Mouse (Mus musculus): Measurements from ENCODE around the gene Tmem104.

The Tmem104 gene

DNA sequence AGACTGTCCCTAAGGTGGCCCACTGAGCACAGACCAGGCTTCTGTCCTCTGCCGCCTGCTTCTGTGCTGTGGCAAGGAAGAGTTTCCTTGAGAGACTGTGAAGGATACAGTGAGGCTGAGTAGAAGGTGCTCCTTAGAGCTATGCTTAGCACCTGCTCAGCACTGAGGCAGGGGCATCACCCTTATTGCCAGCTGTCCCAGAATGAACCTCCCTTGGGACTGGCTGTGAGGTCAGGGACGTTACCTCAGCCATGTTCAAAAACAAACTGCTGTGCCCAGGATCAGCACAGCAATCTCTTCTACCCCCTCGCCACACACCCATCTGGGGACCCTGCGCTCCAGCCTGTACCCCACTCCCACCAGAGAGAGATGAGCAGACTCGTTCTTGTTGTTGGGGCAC is 45.6 kb downstream of the Tmem104 start:
- no peak for DNase-seq

DNA sequence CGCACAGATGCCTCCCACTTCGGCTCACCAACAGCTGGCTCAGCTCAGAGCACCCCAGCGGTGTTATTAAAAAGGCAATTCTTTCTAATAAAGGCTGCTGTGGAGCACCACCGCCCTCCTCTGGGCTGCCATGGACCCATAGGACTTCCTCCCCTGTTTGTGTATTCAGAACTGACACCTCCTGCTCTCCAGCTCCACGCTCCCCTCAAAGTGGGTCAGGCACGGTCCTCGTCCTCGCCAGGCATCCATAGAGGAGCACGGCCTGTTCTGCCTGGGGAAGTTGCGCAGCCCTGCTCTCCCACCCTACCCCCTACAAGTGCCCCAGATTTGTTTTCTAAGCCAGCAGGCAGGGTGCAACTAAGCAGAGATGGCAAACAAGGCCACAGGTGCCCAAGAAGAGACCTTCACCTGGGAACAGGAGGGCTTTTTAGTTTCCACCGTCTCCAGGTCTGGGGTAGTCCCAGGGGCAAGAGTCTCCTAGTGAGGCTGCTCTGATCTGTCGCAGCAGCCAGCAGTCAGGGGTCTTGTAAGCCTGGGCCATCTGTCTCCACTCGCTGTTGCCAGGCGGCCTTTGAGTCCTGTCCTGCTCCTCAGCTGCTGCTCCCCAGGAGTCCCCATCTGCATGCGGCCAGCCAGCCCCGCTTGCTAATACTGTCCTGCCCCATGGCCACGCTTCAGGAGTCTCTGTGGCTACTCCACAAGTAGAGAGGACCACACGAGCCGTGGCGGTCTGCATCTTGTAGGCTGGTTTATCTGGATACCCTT is 46.4 kb downstream of the Tmem104 start:
- DNase-seq: no peak

DNA sequence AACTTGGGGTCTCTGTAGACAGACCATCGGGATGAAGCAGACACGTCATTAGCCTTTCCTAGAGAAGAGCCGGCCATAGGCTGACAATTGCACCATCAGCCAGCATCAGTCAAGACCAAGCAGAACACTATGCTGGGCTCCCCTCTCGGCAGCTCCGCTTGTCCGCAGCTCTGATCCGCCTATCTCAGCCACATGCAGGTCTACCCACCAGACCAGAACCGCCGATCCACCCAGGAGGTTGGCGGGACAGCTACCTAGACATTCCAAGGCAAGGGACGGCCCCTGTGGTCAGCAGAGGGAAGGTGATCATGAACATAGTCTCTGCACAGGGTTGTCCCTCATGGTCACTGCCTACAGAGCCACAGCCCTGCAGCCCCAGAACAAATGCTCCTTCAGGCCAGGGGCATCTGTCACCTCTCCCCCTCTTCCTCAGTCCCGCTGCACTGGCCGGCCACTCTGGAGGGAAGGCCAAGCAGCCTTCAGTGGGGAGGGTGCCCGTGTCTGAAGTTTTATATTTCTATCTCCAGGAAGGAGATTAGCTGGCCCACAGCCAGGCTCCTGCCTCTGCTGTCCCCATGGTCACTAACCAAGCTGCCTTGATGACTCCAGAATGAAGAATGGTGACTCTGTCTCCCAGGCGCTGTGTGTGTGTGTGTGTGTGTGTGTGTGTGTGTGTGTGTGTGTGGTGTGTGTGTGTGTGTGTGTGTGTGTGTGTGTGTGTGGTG is 47.2 kb downstream of the Tmem104 start:
- DNase-seq: no peak

DNA sequence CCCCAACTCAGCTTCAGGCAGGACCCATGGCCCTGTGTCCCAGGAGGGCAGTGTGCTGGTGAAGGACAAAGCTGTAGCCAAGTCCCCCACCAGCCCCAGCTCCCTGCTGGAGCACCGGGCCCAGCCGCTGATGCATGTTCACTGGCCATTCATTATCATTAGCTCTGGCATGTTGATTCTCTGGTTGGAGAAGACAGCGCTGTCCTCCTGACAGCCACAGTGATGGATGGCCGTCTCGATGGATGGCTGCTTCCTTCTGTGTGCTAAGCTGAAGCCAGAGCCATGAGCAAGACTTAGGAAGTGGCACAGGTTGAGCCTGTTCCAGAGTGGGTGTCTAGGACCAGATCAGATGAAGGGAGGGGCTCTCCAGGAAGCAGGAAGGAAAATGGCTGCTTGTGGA is 49.3 kb downstream of the Tmem104 start:
- no peak for DNase-seq

DNA sequence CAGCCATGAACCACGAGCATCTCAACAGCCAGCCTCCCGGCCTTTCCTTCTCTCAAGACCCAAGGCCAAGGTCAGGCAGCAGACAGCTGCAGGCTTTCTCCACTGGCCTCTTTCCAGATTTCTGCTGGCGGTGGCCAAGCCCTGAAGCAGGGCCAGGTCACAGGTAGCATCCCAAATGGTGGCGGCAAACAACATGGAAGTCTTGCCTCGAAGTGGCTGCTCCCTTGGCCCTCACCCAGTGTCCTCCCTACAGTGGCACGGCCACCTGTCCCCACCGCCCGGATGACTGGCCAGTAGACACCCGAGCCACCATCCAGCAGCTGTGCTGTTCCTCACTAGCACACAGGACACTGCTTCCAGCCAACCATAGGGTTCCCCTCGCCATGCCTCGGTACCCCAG is 54.1 kb downstream of the Tmem104 start:
- no peak for DNase-seq

DNA sequence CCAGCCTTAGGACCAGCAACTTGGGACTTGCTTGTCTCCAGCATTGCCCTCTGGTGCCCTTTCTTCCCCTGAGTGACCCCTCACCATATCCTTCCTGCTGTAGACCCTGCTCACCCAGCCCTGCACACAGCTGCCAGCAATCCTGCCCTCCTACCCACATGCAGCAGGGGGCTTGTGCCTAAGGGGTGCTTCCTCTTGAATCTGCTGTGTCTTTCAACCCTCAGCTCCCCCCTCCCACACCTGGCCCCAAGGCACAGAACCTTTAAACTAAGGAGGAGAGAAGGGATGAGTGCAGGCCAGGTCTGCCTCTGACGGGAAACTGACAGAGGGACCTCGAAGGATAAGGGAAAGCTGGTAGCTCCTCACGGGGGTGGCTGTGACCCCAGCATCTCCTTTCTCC is 55.5 kb downstream of the Tmem104 start:
- no peak for DNase-seq

DNA sequence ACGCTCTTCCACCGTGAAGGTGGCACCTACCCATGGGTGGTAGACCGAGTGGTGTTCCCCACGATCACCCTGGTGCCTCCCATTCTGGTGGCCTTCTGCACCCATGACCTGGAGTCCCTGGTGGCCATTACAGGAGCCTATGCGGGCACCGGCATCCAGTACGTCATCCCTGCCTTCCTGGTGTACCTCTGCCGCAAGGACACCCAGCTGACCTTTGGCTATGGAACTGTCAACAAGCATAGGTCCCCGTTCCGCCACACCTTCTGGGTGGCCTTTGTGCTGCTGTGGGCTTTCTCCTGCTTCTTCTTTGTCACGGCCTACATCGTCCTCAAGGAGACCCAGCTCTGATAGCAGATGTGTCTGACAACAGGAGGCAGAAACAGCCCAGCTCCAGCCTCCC is 56.5 kb downstream of the Tmem104 start:
- DNase-seq: no peak

DNA sequence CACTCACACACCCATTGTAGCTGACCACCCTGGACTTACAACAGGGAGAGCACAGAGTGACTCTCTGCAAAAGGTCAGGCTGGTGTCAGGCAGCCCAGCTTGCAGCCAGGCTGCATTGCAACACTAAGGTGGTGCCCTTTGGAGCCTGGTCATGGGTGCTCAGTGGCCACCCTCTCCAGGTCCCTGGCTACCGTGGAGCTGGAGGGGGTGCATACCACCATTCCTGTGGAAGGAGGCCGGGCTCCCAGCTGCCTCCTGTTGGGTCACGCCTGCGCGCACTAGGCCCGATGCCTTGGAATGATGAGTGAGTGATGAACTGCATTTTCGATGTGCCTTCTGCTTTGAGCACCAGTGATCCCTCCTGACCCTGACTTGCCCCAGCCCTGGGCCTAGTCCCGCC is 57.6 kb downstream of the Tmem104 start:
- no peak for DNase-seq

DNA sequence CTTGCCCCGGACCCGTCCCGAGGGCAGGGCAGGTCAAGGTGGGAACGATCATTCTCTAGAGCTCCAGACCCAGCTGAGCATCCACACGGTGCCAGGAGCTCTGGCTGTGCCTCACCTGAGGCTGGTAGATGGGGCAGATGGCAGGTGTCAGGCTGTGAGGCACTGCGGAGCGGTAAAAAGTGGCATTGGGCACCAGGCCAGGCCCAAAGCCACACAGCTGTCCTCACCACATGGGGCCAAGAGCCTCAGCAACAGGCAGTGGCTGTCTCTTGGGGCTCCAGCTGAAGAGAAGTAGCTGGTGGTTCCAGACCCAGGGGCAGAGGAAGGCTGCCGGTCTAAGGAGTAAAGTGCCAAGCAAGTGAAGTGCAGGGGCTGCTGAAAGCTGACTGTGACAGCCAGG is 59.1 kb downstream of the Tmem104 start:
- DNase-seq: no peak

DNA sequence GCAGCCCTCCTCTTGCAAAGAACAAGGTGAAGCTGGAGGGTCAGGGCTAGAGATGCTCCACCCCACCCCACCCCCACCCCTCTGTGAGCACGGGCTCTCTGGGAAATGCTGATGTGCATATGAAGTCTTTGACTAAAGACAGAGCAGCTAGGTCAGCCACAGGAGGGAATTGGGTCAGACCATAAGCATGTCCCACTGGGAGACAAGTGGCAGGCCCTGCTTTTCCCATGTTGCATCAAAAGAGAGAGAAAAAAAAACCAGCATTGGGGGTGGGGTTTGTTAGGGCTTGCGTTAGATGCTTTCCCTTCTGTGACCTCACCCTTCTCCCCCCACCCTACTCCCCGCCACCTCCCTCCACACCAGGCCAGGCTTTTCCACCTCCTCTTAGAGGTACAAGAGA is 60.0 kb downstream of the Tmem104 start:
- no peak for DNase-seq

DNA sequence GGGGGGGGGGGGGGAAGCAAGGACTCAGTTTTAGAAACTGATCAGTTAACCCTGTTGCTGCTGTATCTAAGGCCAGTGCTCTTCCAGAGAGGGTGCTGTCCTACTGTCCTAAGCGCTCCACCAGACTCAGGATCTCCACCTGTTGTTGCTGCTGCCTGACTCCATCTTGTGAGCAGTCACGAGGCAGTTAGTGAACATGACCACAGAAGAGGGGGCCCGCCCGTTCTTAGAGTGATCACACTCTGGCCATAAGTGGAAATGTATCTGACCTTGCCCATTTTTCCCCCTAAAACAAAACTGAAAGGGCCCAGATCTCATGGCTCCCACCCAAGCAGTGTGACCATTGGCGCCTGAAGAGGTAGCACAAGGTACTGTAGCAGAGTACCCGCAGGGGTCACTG is 60.7 kb downstream of the Tmem104 start:
- DNase-seq: no peak

DNA sequence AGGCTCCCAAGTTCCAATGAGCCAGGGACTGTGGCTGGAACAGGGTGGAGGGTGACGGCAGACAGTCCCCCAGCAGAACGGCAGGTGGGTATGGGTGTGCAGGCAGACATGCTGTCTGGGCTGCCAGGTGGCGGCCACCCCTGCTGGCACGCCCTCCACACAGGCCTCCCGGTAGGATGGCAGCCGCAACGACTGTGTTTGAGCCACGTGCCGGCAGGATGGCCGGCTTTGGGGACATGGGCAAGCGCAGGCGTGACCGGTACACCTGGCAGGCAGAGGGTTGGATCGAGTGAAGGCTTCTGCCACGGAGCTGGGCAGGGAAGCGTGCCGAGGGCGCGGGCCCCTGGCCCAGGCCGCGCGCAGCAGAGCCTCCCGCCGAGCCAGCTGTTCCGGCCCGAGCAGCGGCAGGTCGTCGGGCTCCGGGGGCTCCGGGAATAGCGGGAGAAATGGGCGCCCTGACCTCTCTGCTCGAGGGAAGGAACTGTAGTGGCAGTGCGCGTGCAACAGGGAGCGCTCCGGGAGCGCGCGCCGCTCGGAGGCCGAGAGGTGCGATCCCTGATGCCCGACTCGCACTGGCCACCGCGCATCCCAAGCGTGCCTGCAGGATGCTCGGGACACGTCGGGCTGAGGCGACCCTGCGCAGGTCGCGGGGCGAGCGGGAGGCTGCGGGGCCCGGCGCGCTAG is 62.6 kb downstream of the Tmem104 start:
- DNase-seq: no peak

DNA sequence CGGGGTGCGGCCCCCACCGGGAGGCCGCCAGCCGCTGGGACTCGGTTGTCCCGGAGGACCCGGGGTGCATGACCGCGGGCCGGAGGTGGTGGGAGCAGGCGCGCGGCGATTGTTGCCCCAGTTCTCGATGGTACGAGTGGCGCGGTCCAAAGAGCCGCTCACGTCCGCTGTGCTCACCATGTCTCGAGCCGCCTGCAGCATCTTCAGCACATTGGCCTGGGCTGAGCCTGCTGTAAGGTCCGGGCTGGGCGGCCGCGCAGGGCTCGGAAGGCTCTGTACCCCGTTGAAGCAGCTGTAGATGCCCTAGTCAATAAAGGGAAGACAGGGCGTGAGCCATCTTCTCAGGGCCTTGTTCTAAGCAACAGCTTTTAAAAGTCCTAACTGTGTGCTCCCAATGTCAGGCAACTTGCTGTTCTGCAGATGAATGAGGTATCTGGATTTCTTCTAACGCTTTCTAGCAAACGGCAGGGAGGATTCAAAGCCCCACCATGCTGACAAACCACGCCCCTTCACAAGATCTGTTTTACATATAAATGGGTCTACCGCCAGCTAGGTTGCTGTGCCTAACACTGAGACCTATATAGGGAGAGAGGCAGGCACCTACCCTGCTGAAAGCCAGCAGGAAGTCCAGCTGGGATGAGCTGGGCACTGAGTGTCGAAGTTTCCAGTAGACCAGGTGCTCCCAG is 63.3 kb downstream of the Tmem104 start:
- no peak for DNase-seq

DNA sequence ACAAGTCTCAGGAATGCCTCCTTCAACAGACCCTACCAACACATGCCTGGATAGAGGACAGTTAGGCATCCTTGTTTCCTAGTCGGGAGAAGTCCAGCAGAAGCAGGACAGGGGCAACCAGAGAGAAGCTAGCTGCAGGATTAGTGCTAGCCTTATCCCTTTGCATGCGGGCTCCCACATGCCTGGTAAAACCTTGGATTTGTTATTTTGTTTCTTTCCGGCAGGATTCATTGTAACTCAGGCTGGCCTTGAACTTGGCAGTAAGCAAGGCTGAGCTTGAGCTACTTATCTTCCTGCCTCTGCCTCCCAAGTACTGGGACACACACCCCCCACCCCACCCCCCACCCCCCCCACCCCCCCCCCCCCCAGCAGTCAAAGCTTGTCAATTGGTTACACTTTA is 64.0 kb downstream of the Tmem104 start:
- DNase-seq: no peak

DNA sequence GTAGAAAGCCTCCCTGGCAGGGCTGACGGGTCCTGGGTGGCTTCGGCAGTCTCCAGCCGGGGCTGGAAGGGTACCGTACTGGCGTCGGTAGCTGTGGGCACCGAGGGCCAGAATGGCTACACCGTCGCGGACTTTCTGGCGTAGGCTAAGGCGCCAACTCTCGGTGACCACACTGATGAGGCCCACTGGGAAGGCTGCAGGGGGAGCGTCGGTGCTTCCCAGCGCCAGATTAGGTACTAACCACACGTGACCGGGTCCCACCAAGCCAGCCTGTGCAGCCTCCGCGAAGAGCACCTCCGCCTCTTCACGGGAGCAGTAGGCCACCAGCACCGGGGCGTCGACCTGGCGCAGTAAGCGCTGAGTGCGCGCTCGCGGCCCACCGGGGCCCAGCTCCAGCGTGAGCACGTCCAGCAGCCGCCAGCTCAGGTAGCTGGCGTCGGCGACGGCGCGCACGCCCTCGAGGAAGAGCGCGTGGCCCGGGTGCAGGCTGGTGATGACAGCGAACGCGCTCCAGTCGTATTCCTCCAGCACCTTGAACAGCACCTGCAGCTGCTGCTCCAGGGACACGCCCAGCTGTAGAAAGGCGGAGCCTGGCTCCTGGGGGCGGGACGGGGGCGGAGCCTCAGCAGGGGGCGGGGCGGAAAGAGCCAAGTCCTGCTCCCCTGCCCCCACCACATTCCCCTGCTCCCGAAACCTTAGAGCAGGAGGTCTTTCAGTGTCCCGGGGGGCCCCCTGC is 70.7 kb downstream of the Tmem104 start:
- no peak for DNase-seq

DNA sequence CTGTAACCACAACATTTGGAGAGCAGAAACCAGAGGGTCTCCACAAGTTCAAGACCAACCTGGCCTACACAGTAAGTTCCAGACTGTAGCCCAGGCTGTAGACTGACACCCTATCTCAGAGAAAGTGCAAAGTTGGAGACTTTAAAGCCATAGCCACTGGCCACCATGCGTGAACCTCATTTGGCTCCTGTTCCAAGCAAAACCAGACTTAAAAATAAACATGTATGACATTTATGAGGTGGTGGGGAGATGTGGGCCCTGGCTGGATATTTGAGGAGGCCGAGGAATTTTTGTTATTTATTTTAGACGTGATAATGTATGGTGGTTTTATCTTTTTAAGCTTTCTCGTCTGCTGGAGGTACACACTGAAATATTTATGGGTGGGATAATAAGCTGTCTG is 71.8 kb downstream of the Tmem104 start:
- DNase-seq: no peak

DNA sequence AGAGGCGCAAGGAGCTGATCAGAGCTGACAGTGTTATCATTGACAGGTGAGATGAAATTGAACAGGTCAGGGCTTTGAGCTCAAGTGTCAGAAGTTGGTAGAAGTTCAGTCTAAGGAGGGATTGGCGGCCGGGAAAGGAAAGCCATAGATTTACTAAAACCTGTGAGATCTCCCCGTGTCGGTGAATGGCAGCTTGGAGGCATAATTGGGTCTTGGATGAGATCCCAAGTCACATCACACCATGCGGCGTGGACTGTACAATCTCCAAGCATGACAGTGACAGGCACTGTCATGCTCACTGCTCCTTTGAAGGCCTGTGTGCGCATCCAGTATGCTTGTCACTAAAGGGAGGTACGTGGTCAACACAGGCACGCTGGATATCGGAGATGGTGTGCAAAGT is 75.7 kb downstream of the Tmem104 start:
- no peak for DNase-seq

DNA sequence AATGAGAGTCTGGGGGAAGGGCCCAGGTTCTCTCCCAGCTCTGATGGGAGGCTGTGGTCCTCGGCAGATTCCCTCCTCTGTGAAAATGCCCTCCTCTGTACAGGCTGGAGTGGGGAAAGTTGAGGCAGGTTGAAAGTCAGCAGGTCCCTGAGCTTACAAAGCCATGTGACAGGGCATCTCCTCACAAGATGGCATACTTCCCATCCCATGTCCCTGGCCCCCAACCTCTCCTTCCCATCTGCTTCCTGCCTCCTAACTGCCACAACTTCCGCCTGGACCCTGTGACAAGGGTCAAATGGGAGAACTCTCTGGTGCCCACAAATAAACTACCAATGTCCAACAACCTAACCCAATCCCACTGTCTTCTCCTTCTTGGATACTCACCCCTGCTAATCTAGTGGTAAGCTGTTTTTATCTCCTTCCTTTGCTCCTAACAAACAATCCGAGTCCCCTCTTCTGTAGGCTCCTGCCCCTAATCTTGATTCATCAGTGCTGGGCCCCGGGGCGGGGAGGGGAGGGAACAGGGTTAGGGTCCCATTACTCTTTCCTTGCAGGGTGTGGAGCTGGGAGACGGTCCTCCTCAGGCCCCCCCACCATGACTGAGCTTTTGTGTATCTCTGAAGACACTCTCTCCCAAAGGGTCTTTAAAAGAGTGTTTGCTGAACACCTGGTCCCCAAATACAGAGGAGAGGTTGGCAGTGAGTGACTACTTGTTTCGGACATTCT is 77.0 kb downstream of the Tmem104 start:
- DNase-seq: no peak

DNA sequence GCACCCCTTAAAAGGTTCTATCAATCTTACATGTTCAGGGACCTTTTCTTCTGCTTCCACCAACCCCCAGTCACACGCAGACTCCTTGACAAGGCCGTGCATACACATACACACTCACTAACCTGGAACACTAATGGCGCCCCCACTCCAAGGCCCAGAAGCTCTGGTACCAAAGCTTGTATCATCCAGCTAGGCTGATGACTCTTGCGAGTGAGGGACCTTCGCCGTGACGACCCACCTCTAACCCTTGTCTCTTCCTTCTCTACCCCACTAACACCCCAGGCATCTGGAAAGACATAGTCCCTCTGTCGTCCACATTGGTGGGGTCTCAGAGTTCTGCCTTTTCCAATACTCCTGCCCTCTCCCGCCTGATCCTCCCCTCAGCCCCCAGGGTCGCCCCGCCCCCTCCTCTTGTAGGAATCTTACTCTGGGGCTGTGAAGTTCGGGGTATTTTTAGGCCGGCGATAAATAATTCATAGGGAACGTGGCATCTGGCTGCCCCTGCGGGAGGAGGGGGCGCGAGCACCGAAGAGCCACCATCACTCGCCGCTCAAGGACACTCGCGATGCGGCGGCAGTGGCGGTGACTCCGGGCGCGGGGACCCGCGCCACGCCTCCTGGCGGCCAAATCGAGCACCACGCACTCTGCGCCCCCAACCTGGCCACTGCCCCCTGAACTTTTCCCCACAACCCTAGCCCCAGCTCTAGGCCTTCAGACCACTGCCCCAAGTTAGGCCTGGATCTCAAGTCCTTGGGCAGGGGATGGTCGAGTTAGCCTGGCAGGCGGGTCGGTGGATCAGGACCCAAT is 77.8 kb downstream of the Tmem104 start:
- DNase-seq: no peak

DNA sequence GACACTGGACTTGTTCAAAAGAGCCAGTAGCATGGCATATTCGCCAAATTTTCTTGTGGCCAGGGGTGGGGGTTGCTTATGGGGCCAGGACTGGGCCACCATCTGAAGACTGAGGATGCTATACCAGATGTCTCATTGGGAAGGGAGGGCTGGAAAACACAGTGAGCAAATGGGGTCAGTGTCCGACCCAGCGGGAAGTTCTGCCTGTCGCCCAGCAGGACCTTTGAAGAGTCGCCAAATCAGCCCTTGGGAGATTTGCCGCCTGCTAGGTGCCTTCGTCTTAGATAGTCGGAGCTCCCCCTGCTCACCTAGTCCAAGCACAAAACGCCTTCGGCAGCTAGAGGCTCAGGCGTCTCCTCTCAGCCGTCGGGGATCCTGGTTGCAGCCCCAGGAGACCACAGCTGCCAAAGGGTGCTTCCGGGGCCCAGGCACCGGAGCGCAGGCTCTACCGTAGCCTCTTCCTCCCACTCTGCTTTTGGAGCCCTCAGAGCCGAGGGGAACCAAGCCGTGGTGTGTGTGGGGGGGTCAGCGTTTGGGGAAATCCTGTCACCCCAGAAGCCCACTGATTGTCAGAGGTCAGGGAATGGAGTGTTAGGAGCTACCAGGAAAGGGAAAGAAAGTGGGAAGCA is 78.6 kb downstream of the Tmem104 start:
- DNase-seq: no peak

DNA sequence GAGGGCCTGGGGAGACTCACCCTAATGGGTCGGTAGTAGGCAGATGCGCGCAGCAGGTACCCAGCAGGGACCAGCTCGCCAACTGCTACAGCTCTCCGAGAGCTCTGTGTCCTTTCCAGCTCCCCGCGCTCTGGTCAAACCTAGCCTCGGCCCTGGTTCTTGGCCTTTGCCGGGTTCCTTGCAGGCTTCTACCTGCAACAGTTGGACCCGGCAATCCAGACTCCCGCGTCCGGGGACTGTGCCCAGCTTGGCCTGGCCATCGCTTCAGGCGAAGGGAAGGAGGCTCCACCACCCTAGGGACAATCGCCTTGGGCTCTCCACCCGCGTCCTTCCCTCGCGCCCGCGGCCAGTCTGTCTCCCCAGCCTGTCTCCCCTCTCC is 79.1 kb downstream of the Tmem104 start:
- DNase-seq: no peak

Data from spleen, adult 18-20 months (tissue).